Mouse (Mus musculus) central nervous system, embryonic 18 days (tissue): ENCODE data around the gene Anapc10. TPM values are rescaled to one million over a fixed set of nuclear protein-coding genes. Genes with fewer than 3 reads are reported as not detected.

ENCODE experiments used
- polyA plus RNA-seq: library from polyadenylated mRNA; depleted of rRNA; stranded (reverse); fragments of >200 nt; gene quantifications from 2 replicates; pipeline ENCODE4 v1.2.3, GENCODE M21; 2012; rRNA removed

Anapc10 gene
- 15.0 and 15.9 TPM in 2 replicates for polyA plus RNA-seq

GRCm38 (mm10) chr8:79711064-79711961 is at the start of gene Anapc10, which contains the start of gene Abce1:
TSS of gene Anapc10 (plus strand) at chr8:79711820.
TSS of gene Abce1 (minus strand) at chr8:79711740.

Other genes starting within 250 kb of the Anapc10 start
- 27.0 and 27.5 TPM in 2 replicates for gene Otud4, start 72.2 kb upstream of the Anapc10 start, polyA plus RNA-seq
- 56.2 and 61.7 TPM in 2 replicates for gene Abce1, start 80 bp upstream of the Anapc10 start, polyA plus RNA-seq